Mouse (Mus musculus): ENCODE results near the gene Nfyb. TPM values are rescaled to one million over a fixed set of nuclear protein-coding genes. Genes with fewer than 3 reads are reported as not detected.

The Nfyb gene
- polyA plus RNA-seq (2014; fragmentation: Nextera tagmentation; extraction: Ambion mirVana) = 44.6 and 48.7 TPM in 2 replicates

DNA sequence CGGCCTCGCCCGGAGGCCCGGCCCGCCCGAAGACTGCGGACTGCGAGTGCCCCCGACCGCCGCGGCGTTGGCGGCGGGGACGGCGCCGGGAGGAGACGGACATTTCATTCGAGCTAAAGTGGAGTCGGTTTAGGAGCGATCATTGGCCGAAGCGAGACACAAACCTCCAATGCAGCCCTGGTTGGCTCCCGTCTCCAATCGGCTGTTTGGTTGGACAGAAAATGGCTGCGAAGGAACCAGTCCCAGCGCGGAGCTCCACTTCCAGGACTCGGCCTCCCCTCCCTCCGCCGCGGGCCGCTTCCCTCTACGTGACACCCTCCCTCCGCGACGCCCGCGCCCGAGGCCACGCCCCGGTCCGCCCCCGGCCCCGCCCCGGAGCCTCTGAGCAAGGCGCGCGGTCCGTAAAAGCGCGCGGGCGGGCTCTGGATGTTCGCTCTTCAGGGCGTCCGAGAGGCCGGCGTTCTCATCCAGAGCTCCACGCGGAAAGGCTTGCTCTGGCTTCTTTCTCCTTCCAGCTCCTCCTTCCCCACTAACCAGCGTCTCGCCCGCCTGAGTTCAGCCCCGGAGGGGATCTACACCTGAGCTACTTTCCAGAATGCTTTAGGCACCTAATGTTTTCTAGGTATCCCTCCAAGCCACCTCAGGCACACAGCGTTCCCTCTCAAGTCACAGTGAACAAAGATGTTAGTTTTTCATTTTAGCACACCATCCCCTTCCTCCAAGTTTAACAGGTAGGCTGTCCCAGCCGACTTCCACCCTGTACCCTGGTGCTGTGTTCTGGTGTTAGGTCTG lies at the start of gene Nfyb:
Gene Nfyb (minus strand): TSS at position 305 of the 792 bp plus-strand sequence.
- peak within 1 kb of the TSS; percentile 98 for H3K27ac ChIP-seq (ENCODE audit: low read length)
- peak within 1 kb of the TSS; percentile 83 for H3K4me3 ChIP-seq (ENCODE audit: low read depth, low read length)
- H3K36me3 ChIP-seq (ENCODE audit: control insufficient read depth, insufficient read depth, low read length) = peaks cover 21% of the 10 kb centered on the region
- peak within 1 kb of the TSS; percentile 63 for H3K4me2 ChIP-seq (replicated peaks; ENCODE audit: low read depth, low read length)
- under 1% methylated on average over 65 of the region's 68 CpGs for WGBS
- no peaks in the 10 kb centered on the region for H3K9me3 ChIP-seq (ENCODE audit: control insufficient read depth, low read depth, low read length)
- peak; percentile 95 for ATAC-seq (ENCODE audit: insufficient number of reproducible peaks, insufficient read depth, low FRiP score, low read depth)
- peaks cover 20% of the 10 kb centered on the region; the same call in 1 of the 2 replicates for H3K4me1 ChIP-seq (ENCODE audit: control insufficient read depth, insufficient read depth, low read length)
- no peaks in the 10 kb centered on the region for H3K27me3 ChIP-seq (ENCODE audit: control insufficient read depth, insufficient read depth, low read length)
- peak within 1 kb of the TSS; percentile 97 for H3K9ac ChIP-seq (replicated peaks; ENCODE audit: low read depth, low read length)

DNA sequence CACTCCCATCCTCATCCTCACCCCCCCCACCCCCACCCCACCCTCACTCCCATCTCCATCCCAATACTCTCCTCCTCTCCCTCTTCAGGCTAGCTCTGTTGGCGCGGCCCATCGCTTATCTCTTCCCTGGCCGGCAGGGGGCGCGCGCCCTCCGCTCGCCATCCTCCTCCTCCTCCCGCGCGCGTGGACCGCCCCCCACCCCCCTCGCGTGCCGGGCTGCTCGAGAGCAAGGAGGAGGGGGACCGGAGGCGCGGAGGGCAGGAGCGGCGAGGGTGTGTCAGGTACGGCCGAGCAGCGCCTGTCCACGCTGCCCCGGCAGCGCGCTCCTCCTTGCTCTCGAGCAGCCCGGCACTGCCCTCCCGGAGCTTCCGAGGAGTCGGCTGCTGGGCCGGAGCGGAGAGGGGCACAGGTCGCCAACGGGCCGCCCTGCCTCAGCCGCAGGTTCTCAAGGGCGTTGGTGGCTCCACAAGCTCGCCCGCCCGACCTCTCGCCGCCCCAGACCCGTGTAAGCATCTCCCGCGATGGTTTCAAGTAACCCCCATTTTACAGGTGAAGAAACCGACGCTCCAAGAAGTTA lies 48.0 kb upstream of the Nfyb start:
- H3K4me3 ChIP-seq (ENCODE audit: low read depth, low read length) = peak overlapping the region; percentile 41
- ATAC-seq (ENCODE audit: insufficient number of reproducible peaks, insufficient read depth, low FRiP score, low read depth) = peak; percentile 66
- H3K9me3 ChIP-seq (ENCODE audit: control insufficient read depth, low read depth, low read length) = no peaks in the 10 kb centered on the region
- H3K4me1 ChIP-seq (ENCODE audit: control insufficient read depth, insufficient read depth, low read length) = peaks cover 10% of the 10 kb centered on the region
- no peak overlapping the region; the same call in 1 of the 2 replicates for H3K9ac ChIP-seq (replicated peaks; ENCODE audit: low read depth, low read length)
- no peak overlapping the region for H3K27ac ChIP-seq (ENCODE audit: low read length)
- no peaks in the 10 kb centered on the region for H3K36me3 ChIP-seq (ENCODE audit: control insufficient read depth, insufficient read depth, low read length)
- peak overlapping the region; percentile 51 for H3K4me2 ChIP-seq (replicated peaks; ENCODE audit: low read depth, low read length)
- WGBS = 7% methylated on average over 47 of the region's 52 CpGs
- H3K27me3 ChIP-seq (ENCODE audit: control insufficient read depth, insufficient read depth, low read length) = no peaks in the 10 kb centered on the region

DNA sequence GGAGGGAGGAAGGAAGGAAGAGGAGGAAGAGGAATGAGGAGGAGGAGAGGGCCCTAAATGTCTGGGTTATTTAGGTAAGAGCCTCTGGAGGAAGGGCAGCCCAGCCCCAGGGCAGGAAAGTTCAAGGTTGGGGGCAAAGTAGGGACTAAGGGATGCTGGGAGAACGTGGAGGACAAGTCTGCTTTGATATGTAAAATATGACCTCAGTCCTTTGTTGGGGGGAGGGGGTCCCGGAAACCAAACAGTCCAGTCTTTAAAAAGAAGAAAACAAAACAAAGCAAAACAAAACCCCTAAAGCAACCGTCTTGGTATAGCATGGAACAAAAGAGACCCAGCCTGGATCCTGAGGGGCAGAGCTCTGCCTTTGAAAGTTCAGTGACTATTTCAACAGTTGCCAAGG lies 45.4 kb upstream of the Nfyb start:
- no peak for ATAC-seq (ENCODE audit: insufficient number of reproducible peaks, insufficient read depth, low FRiP score, low read depth)

DNA sequence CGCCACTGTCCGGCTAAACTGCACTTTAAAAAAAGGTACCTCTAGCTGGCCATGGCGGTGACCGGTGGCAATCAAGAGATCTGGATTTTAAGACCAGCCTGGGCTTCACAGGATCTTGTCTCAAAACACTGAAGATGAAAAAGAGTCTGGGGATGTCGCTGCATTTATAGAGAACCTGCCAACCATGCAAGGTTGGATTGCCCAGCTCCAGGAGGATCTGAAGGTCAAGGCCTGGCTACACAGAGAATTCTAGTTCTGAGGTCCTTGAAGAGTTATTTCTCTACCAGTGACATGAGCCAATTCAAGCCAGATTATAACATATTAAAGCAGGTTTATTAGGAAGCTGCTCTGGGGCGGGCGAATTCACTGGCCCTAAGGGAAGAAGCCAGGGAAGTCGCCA lies 44.9 kb upstream of the Nfyb start:
- no peaks in the 10 kb centered on the region for H3K27me3 ChIP-seq (ENCODE audit: control insufficient read depth, insufficient read depth, low read length)
- no peak overlapping the region for H3K27ac ChIP-seq (ENCODE audit: low read length)
- WGBS = 84% methylated on average over 8 of the region's 8 CpGs
- 0 out of 2 replicates have a peak, but pooled peaks cover 3% of the 10 kb centered on the region for H3K4me1 ChIP-seq (ENCODE audit: control insufficient read depth, insufficient read depth, low read length)
- H3K36me3 ChIP-seq (ENCODE audit: control insufficient read depth, insufficient read depth, low read length) = no peaks in the 10 kb centered on the region
- H3K9me3 ChIP-seq (ENCODE audit: control insufficient read depth, low read depth, low read length) = no peaks in the 10 kb centered on the region
- no peak for ATAC-seq (ENCODE audit: insufficient number of reproducible peaks, insufficient read depth, low FRiP score, low read depth)
- no peak overlapping the region for H3K4me3 ChIP-seq (ENCODE audit: low read depth, low read length)
- H3K9ac ChIP-seq (replicated peaks; ENCODE audit: low read depth, low read length) = no peak overlapping the region
- no peak overlapping the region for H3K4me2 ChIP-seq (replicated peaks; ENCODE audit: low read depth, low read length)

More for the DNA sequence above, 45.4 kb upstream of the Nfyb start:
- WGBS = 40% methylated on average over 3 of the region's 3 CpGs
- no peak overlapping the region for H3K4me3 ChIP-seq (ENCODE audit: low read depth, low read length)
- H3K4me1 ChIP-seq (ENCODE audit: control insufficient read depth, insufficient read depth, low read length) = peaks cover 5% of the 10 kb centered on the region
- H3K9ac ChIP-seq (replicated peaks; ENCODE audit: low read depth, low read length) = no peak overlapping the region
- H3K27me3 ChIP-seq (ENCODE audit: control insufficient read depth, insufficient read depth, low read length) = no peaks in the 10 kb centered on the region
- H3K27ac ChIP-seq (ENCODE audit: low read length) = no peak overlapping the region
- H3K9me3 ChIP-seq (ENCODE audit: control insufficient read depth, low read depth, low read length) = no peaks in the 10 kb centered on the region
- no peak overlapping the region for H3K4me2 ChIP-seq (replicated peaks; ENCODE audit: low read depth, low read length)
- no peaks in the 10 kb centered on the region for H3K36me3 ChIP-seq (ENCODE audit: control insufficient read depth, insufficient read depth, low read length)

DNA sequence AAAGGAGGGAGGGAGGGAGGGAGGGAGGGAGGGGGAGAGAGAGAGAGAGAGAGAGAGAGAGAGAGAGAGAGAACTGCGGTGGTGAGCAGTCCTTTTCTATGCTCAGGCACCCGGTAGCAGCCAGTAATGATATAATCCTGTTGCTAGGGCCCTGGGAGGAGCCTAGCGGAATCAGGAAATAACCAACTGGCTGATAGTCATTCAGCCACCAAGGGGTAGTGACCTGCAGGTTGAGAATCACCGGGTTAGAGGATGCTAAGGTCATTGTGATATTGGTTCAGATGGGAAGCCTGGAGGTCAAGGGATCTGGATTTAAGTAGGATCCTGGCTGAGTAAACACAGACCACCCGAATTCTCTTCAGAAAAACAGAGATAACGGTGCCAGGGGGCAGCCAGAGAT lies 44.2 kb upstream of the Nfyb start:
- 38% methylated on average over 6 of the region's 6 CpGs for WGBS

DNA sequence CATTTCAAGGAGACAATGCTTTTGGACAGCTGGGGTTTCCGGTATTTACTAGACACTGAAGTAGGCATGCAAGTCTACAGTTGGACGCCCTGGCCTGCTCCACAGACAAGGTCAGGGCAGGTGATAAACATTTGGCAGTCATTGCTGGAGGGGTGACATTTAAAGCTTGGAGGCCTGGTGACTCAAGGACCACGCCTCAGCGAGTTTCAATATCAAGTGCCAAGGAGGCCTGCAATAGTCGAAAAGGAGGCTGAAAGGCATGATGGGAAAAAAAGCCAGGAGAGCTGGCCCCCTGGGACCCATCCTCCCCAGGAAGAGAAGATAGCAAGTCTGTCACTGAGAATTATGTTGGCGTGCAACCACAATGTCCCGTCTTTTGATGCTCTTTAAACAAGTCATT lies 43.3 kb upstream of the Nfyb start:
- H3K9me3 ChIP-seq (ENCODE audit: control insufficient read depth, low read depth, low read length) = no peaks in the 10 kb centered on the region
- 0 out of 2 replicates have a peak, but pooled peaks cover 2% of the 10 kb centered on the region for H3K4me1 ChIP-seq (ENCODE audit: control insufficient read depth, insufficient read depth, low read length)
- H3K9ac ChIP-seq (replicated peaks; ENCODE audit: low read depth, low read length) = no peak overlapping the region
- no peak overlapping the region for H3K4me3 ChIP-seq (ENCODE audit: low read depth, low read length)
- WGBS = 68% methylated on average over 7 of the region's 7 CpGs
- no peaks in the 10 kb centered on the region for H3K36me3 ChIP-seq (ENCODE audit: control insufficient read depth, insufficient read depth, low read length)
- H3K27me3 ChIP-seq (ENCODE audit: control insufficient read depth, insufficient read depth, low read length) = no peaks in the 10 kb centered on the region
- no peak overlapping the region for H3K27ac ChIP-seq (ENCODE audit: low read length)
- H3K4me2 ChIP-seq (replicated peaks; ENCODE audit: low read depth, low read length) = no peak overlapping the region
- no peak for ATAC-seq (ENCODE audit: insufficient number of reproducible peaks, insufficient read depth, low FRiP score, low read depth)

More for the DNA sequence above, 44.2 kb upstream of the Nfyb start:
- H3K9ac ChIP-seq (replicated peaks; ENCODE audit: low read depth, low read length) = no peak overlapping the region
- H3K4me3 ChIP-seq (ENCODE audit: low read depth, low read length) = no peak overlapping the region
- 0 out of 2 replicates have a peak, but pooled peaks cover 2% of the 10 kb centered on the region for H3K4me1 ChIP-seq (ENCODE audit: control insufficient read depth, insufficient read depth, low read length)
- no peak overlapping the region for H3K27ac ChIP-seq (ENCODE audit: low read length)
- H3K27me3 ChIP-seq (ENCODE audit: control insufficient read depth, insufficient read depth, low read length) = no peaks in the 10 kb centered on the region
- no peak for ATAC-seq (ENCODE audit: insufficient number of reproducible peaks, insufficient read depth, low FRiP score, low read depth)
- H3K9me3 ChIP-seq (ENCODE audit: control insufficient read depth, low read depth, low read length) = no peaks in the 10 kb centered on the region
- no peaks in the 10 kb centered on the region for H3K36me3 ChIP-seq (ENCODE audit: control insufficient read depth, insufficient read depth, low read length)
- no peak overlapping the region for H3K4me2 ChIP-seq (replicated peaks; ENCODE audit: low read depth, low read length)

DNA sequence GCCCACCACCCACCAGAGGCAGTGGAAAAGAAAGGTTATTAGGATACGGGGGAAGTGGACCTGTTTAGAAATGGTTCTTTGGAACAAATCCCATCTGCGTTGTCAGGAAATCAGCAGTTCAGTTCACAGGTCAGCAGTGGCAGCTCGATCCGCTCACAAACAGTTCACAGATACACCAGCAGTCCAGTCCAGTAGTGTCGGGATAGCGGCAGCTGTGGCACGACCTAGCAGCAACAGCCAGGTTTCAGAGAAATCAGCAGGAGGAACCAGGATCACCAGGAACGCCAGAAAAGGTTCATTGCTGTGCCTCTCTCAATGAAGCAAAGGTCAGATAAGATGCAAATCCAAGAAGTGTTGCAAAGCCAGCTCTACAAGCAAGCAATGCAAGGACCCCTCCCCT lies 42.5 kb upstream of the Nfyb start:
- H3K9ac ChIP-seq (replicated peaks; ENCODE audit: low read depth, low read length) = no peak overlapping the region
- H3K4me2 ChIP-seq (replicated peaks; ENCODE audit: low read depth, low read length) = no peak overlapping the region
- no peak overlapping the region for H3K4me3 ChIP-seq (ENCODE audit: low read depth, low read length)
- no peaks in the 10 kb centered on the region for H3K36me3 ChIP-seq (ENCODE audit: control insufficient read depth, insufficient read depth, low read length)
- no peak for ATAC-seq (ENCODE audit: insufficient number of reproducible peaks, insufficient read depth, low FRiP score, low read depth)
- WGBS = 58% methylated on average over 8 of the region's 8 CpGs
- H3K27me3 ChIP-seq (ENCODE audit: control insufficient read depth, insufficient read depth, low read length) = no peaks in the 10 kb centered on the region
- H3K9me3 ChIP-seq (ENCODE audit: control insufficient read depth, low read depth, low read length) = no peaks in the 10 kb centered on the region
- H3K27ac ChIP-seq (ENCODE audit: low read length) = no peak overlapping the region
- H3K4me1 ChIP-seq (ENCODE audit: control insufficient read depth, insufficient read depth, low read length) = 0 out of 2 replicates have a peak, but pooled peaks cover 2% of the 10 kb centered on the region

DNA sequence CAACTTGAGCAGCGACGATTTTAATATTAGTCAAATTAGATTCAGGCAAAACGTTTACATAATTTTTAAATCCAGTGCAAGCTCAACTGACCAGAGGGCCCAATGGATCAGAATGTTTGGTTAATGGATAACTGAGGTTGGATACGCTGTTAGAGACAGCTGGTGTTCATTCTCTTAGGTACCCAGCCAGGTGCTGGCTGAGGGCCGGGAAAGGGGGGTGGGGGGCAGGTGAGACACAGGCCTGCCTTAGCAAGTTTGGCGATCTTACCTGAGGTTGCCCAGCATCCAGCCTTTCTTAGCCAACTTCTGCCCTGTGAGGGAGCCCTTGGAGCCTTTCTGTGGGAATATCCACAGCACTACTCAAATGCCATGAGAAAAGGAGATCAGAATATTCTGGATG lies 41.2 kb upstream of the Nfyb start:
- WGBS = 60% methylated on average over 6 of the region's 6 CpGs

More for the DNA sequence above, 41.2 kb upstream of the Nfyb start:
- Histone ChIP-seq H3K9ac (replicated peaks; ENCODE audit: low read depth, low read length) (no peak overlapping the region), H3K4me1 (ENCODE audit: control insufficient read depth, insufficient read depth, low read length) (0 out of 2 replicates have a peak, but pooled peaks cover 2% of the 10 kb centered on the region), H3K27ac (ENCODE audit: low read length) (no peak overlapping the region), H3K9me3 (ENCODE audit: control insufficient read depth, low read depth, low read length) (no peaks in the 10 kb centered on the region), H3K4me2 (replicated peaks; ENCODE audit: low read depth, low read length) (no peak overlapping the region), H3K36me3 (ENCODE audit: control insufficient read depth, insufficient read depth, low read length) (no peaks in the 10 kb centered on the region), H3K4me3 (ENCODE audit: low read depth, low read length) (no peak overlapping the region), H3K27me3 (ENCODE audit: control insufficient read depth, insufficient read depth, low read length) (no peaks in the 10 kb centered on the region)
- peak; percentile 46; the same call in 1 of the 2 replicates for ATAC-seq (ENCODE audit: insufficient number of reproducible peaks, insufficient read depth, low FRiP score, low read depth)

All from stomach, embryonic 14.5 days (tissue).